Mouse (Mus musculus) lung, postnatal 0 days (tissue): ENCODE results near the gene Sfi1.

Experiments
- CTCF ChIP-seq: IDR thresholded peaks from 2 replicates; pipeline ENCODE4 v1.5.1; 2016; ENCODE audit warnings: antibody characterized with exemption, mild to moderate bottlenecking
- EP300 ChIP-seq: IDR thresholded peaks from 2 replicates; pipeline ENCODE4 v1.6.1; 2016; ENCODE audit warnings: antibody characterized with exemption, mild to moderate bottlenecking, control low read depth

DNA sequence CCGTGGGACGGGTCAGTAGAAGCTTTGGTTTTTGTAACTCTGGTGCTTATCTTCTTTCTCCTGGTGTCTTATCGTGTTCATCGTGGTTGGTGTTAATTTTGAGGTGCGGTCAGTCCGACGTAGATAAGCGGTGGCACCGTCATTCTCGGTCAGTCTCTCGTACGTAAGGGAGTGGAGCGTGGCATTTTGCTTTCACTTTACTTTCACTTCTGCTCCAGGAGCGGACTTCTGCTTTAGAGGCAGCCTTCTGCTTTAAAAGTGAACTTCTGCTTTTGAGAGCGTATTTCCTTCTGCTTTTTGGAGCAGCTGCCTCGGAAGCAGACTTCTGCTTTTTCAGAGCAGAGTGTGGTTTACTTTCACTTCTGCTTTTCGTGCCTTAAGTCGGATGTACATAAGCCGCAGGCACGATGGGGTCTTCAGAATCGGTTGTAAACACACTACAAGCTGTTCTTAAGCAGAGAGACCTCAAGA, 88.0 kb downstream of the Sfi1 start:
- TF ChIP-seq CTCF: no peak
- no peak for TF ChIP-seq EP300
